11 mouse cellular contexts compared by ENCODE assay signal in the genomic region with DNA sequence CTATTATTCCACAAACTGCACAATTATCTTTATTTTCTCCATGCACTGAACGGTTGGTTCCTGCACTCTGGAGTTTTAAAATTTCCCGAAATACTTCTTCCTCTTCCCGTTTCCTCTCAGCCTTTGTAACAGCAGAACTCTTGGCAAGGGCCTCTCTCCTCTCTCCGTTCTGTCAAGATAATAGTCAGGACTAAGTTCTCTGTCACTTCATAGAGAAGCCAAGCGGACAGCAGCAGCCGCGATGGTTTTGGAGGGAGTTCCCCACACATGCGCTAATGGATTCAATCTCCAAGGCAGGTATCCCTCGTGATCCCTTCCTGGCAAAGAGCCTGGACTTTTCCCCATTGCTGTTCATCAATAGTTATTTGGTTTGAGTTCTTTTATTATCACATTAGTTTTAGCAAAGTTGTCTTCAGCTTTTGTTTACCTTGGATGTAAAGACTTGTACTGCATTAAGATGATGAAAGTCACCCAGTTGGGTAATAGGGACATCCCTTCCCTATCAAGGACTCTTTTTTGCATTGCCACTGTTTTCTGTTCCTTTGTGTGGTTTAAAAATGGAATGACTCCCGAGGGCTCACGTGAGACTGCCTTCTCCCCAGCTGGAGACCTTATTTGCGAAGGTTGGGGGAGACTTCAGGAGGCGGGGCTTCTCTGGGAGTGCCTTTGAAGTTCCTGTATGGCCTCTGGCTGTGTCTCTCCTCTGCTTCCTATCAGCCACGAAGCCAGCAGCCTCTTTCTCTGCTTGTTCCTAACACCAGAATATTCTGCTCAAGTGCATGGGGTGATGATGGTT. TPM values are rescaled to one million over a fixed set of nuclear protein-coding genes. Genes with fewer than 3 reads are reported as not detected.
DNase-seq lines count a peak whose midpoint lies in the region; ATAC-seq and TF ChIP-seq lines count a peak whose summit lies in the region.
"Had no signal": no experiment of that assay in that cellular context is flagged by ENCODE, and none has a peak within 500 bp of the region (broad histone marks: within the 10 kb centered on the region; RNA-seq: fewer than 3 reads in every experiment).

No protein-coding gene starts in this region.

- intact Hi-C loops in gastrocnemius, adult 2 months (cut with DNase I), result no loop called here
- intact Hi-C loops in heart, postnatal 14 days (cut with DNase I), result no loop called here

- peak overlapping the region; percentile 13; the same call in 1 of the 2 replicates for H3K27ac ChIP-seq in gastrocnemius, adult 2 months
- H3K27ac ChIP-seq in stomach, embryonic 16.5 days (ENCODE audit: low read length), result no peak overlapping the region
- H3K27ac ChIP-seq: hindbrain, embryonic 10.5 days; liver, embryonic 13.5 days had no signal

- H3K9ac ChIP-seq in stomach, embryonic 16.5 days (ENCODE audit: low read length), result no peak overlapping the region
- H3K9ac ChIP-seq: liver, embryonic 13.5 days had no signal

- peak overlapping the region; percentile 19; the same call in 1 of the 2 replicates for H3K4me2 ChIP-seq in stomach, embryonic 16.5 days (ENCODE audit: low read depth, low read length)
- H3K4me2 ChIP-seq: liver, embryonic 13.5 days had no signal

- no peak for TF ChIP-seq CTCF in gastrocnemius, adult 2 months (IDR thresholded peaks at IDR 0.05)

- 29% methylated on average over 14 of the region's 14 CpGs for WGBS in stomach, embryonic 16.5 days

- 0 out of 2 replicates have a peak, but pooled peaks cover 3% of the 10 kb centered on the region for H3K4me1 ChIP-seq in stomach, embryonic 16.5 days (ENCODE audit: control insufficient read depth, insufficient read depth, low read length)
- H3K4me1 ChIP-seq: hindbrain, embryonic 10.5 days; liver, embryonic 13.5 days had no signal

- H3K4me3 ChIP-seq in gastrocnemius, adult 2 months, result peak overlapping the region; percentile 47
- H3K4me3 ChIP-seq in stomach, embryonic 16.5 days (replicated peaks; ENCODE audit: low read length), result no peak overlapping the region
- H3K4me3 ChIP-seq: hindbrain, embryonic 10.5 days; liver, embryonic 13.5 days had no signal

- ATAC-seq in monocyte, adult 5-6 weeks (replicated peaks; ENCODE audit: insufficient number of reproducible peaks, low FRiP score, low TSS enrichment, poor library complexity, severe bottlenecking), result no peak
- ATAC-seq in stomach, embryonic 16.5 days (ENCODE audit: insufficient read depth, low FRiP score), result no peak

- H3K27me3 ChIP-seq in stomach, embryonic 16.5 days (ENCODE audit: control insufficient read depth, insufficient read depth, low read length), result no peaks in the 10 kb centered on the region
- H3K27me3 ChIP-seq: liver, embryonic 13.5 days had no signal

- no peaks in the 10 kb centered on the region for H3K36me3 ChIP-seq in stomach, embryonic 16.5 days (ENCODE audit: control insufficient read depth, insufficient read depth, low read length)
- H3K36me3 ChIP-seq: hindbrain, embryonic 10.5 days; liver, embryonic 13.5 days had no signal

- peak; percentile 48 for DNase-seq in gastrocnemius, adult 2 months
- DNase-seq in gastrocnemius, adult 18-20 months (ENCODE audit: low spot score), result no peak
- peak; percentile 28 to 61 for DNase-seq in monocyte, adult 2 months (ENCODE audit: low read depth in 1 of 2, low spot score in 2 of 2)
- peak; percentile 21 to 27 for DNase-seq in heart, postnatal 14 days
- DNase-seq in spleen, adult 18-20 months, result no peak
- DNase-seq in urinary bladder, adult 2 months (ENCODE audit: low spot score), result no peak
- DNase-seq: liver, embryonic 13.5 days had no signal

- H3K9me3 ChIP-seq in stomach, embryonic 16.5 days (replicated peaks; ENCODE audit: control insufficient read depth, low read length), result no peaks in the 10 kb centered on the region
- H3K9me3 ChIP-seq: liver, embryonic 13.5 days had no signal

RNA-seq across cellular contexts. Expression of gene Enpep, which starts 6.0 kb away (rescaled TPM):
- total RNA-seq in gastrocnemius, adult 2 months (2021), result 1 to 10 TPM; 1.7 to 3.2 TPM
- 1 to 10 TPM; 2.3 TPM for total RNA-seq in gastrocnemius, adult 18-20 months (2021)
- total RNA-seq in monocyte, adult 5-6 weeks (2017), result 0.19 TPM in 1 of 3 replicates, not detected in the others
- 1 to 10 TPM; 7.1 to 7.9 TPM for total RNA-seq in heart, postnatal 14 days (2021)
- polyA plus RNA-seq in stomach, embryonic 16.5 days (2015; fragmentation: Nextera tagmentation; extraction: Ambion mirVana), result 18.3 and 19.9 TPM in 2 replicates
- 5.7 and 6.2 TPM in 2 replicates for polyA plus RNA-seq in urinary bladder, adult 2 months (2012; rRNA removed)
- polyA plus RNA-seq: C2C12 had no signal

Comparison
In these comparisons a context has a peak if more than half of its experiments do, and no peak if none do; other contexts are left out.
1. DNase-seq: peak in gastrocnemius, adult 2 months (single experiment), monocyte, adult 2 months (2 of 2) and heart, postnatal 14 days (2 of 2); none in gastrocnemius, adult 18-20 months (single experiment), spleen, adult 18-20 months (0 of 2) and urinary bladder, adult 2 months (single experiment).